Mouse (Mus musculus) thymus, postnatal 14 days (tissue): ENCODE data around the gene Ifi208.
"Not testable (repeated sequence)": the region's sequence is repeated elsewhere in the genome, so short reads cannot be mapped to it uniquely, and the experiment has no call there.

Experiments used
- DNase-seq: peaks from one replicate; pipeline ENCODE4 v3.0.0; 2021

Ifi208 gene

GRCm38 (mm10) chr1:173673458-173674097 lies at the start of gene Ifi208:
Gene Ifi208 (plus strand): TSS chr1:173673675.
- DNase-seq: peak; percentile 29

GRCm38 (mm10) chr1:173624052-173624451 lies 49.4 kb upstream of the Ifi208 start:
- no peak for DNase-seq

GRCm38 (mm10) chr1:173626686-173627085 lies 46.8 kb upstream of the Ifi208 start:
- no peak for DNase-seq

GRCm38 (mm10) chr1:173630622-173631021 lies 42.9 kb upstream of the Ifi208 start, which contains the start of gene Ifi209:
Gene Ifi209 (plus strand): TSS chr1:173630917.
- peak; percentile 54 for DNase-seq

GRCm38 (mm10) chr1:173633969-173634645 lies 39.4 kb upstream of the Ifi208 start:
- DNase-seq: no peak

GRCm38 (mm10) chr1:173645393-173645792 lies 28.1 kb upstream of the Ifi208 start:
- DNase-seq: no peak

GRCm38 (mm10) chr1:173657973-173658372 lies 15.5 kb upstream of the Ifi208 start:
- DNase-seq: no peak

- peak; percentile 23 for DNase-seq
Measured at GRCm38 (mm10) chr1:173678605-173679004, 5.1 kb downstream of the Ifi208 start.

GRCm38 (mm10) chr1:173694270-173694669 lies 20.8 kb downstream of the Ifi208 start:
- no peak for DNase-seq

- no peak for DNase-seq
Measured at GRCm38 (mm10) chr1:173733219-173733618, 59.7 kb downstream of the Ifi208 start.

GRCm38 (mm10) chr1:173735015-173735414 lies 61.5 kb downstream of the Ifi208 start:
- not testable (repeated sequence) for DNase-seq

- no peak for DNase-seq
Measured at GRCm38 (mm10) chr1:173736986-173737385, 63.5 kb downstream of the Ifi208 start.

- no peak for DNase-seq
Measured at GRCm38 (mm10) chr1:173740537-173740936, 67.1 kb downstream of the Ifi208 start.

- DNase-seq: no peak
Measured at GRCm38 (mm10) chr1:173741656-173742055, 68.2 kb downstream of the Ifi208 start, which contains the start of gene Ifi207. Gene Ifi207 (minus strand): TSS chr1:173741747.

GRCm38 (mm10) chr1:173742262-173742661 lies 68.8 kb downstream of the Ifi208 start:
- DNase-seq: no peak
